Mouse (Mus musculus) MEL (cell line): ENCODE results near the gene Olfr1206. TPM values are rescaled to one million over a fixed set of nuclear protein-coding genes. Genes with fewer than 3 reads are reported as not detected.

Experiments
- polyA plus RNA-seq, 2 experiments: library from polyadenylated mRNA; stranded (reverse) in 1 of 2; unstranded in 1 of 2; fragments of >175 nt in 1 of 2; fragments of >200 nt in 1 of 2; gene quantifications; 2 replicates each; pipeline versions ENCODE4 v1.2.1 to v1.2.4; 2012; ENCODE audit warnings: low replicate concordance in 2 of 2, low read depth in 1 of 2; ENCODE audit not compliant: insufficient read length in 2 of 2, insufficient read depth in 1 of 2, missing spikeins in 1 of 2
- total RNA-seq: library from RNA; depleted of rRNA; stranded (reverse); fragments of 300-350 nt; gene quantifications from 2 replicates; pipeline ENCODE4 v1.2.3, GENCODE M21; 2012; rRNA removed

The Olfr1206 gene
- total and polyA plus RNA-seq, 3 experiments, result not detected

Other genes starting within 250 kb of the Olfr1206 start
- not detected in 2 replicates for gene Olfr1191-ps1, start 222.7 kb upstream of the Olfr1206 start, total RNA-seq
- not detected for gene Olfr1191-ps1, start 222.7 kb upstream of the Olfr1206 start, polyA plus RNA-seq
- not detected in 2 replicates for gene Olfr1192-ps1, start 214.7 kb upstream of the Olfr1206 start, total RNA-seq
- not detected for gene Olfr1192-ps1, start 214.7 kb upstream of the Olfr1206 start, polyA plus RNA-seq
- gene Olfr1193, start 187.6 kb upstream of the Olfr1206 start, total RNA-seq, result not detected in 2 replicates
- gene Olfr1193, start 187.6 kb upstream of the Olfr1206 start, polyA plus RNA-seq, result not detected
- not detected in 2 replicates for gene Olfr1195, start 174.0 kb upstream of the Olfr1206 start, total RNA-seq
- gene Olfr1195, start 174.0 kb upstream of the Olfr1206 start, polyA plus RNA-seq, result not detected
- gene Olfr1196, start 158.6 kb upstream of the Olfr1206 start, total RNA-seq, result not detected in 2 replicates
- gene Olfr1196, start 158.6 kb upstream of the Olfr1206 start, polyA plus RNA-seq, result not detected
- not detected in 2 replicates for gene Olfr1197, start 130.9 kb upstream of the Olfr1206 start, total RNA-seq
- not detected for gene Olfr1197, start 130.9 kb upstream of the Olfr1206 start, polyA plus RNA-seq
- gene Olfr1198, start 111.9 kb upstream of the Olfr1206 start, total RNA-seq, result not detected in 2 replicates
- not detected for gene Olfr1198, start 111.9 kb upstream of the Olfr1206 start, polyA plus RNA-seq
- gene Olfr1199, start 102.8 kb upstream of the Olfr1206 start, total RNA-seq, result not detected in 2 replicates
- not detected for gene Olfr1199, start 102.8 kb upstream of the Olfr1206 start, polyA plus RNA-seq
- not detected in 2 replicates for gene Olfr1200, start 92.7 kb upstream of the Olfr1206 start, total RNA-seq
- not detected for gene Olfr1200, start 92.7 kb upstream of the Olfr1206 start, polyA plus RNA-seq
- not detected in 2 replicates for gene Olfr1201, start 70.2 kb upstream of the Olfr1206 start, total RNA-seq
- gene Olfr1201, start 70.2 kb upstream of the Olfr1206 start, polyA plus RNA-seq, result not detected
- not detected in 2 replicates for gene Olfr1202, start 48.7 kb upstream of the Olfr1206 start, total RNA-seq
- not detected for gene Olfr1202, start 48.7 kb upstream of the Olfr1206 start, polyA plus RNA-seq
- gene Olfr1205, start 33.5 kb upstream of the Olfr1206 start, total RNA-seq, result not detected in 2 replicates
- gene Olfr1205, start 33.5 kb upstream of the Olfr1206 start, polyA plus RNA-seq, result not detected
- not detected in 2 replicates for gene Olfr1204, start 13.9 kb upstream of the Olfr1206 start, total RNA-seq
- gene Olfr1204, start 13.9 kb upstream of the Olfr1206 start, polyA plus RNA-seq, result not detected
- not detected in 2 replicates for gene Olfr1208, start 39.1 kb downstream of the Olfr1206 start, total RNA-seq
- gene Olfr1208, start 39.1 kb downstream of the Olfr1206 start, polyA plus RNA-seq, result not detected
- gene Olfr1209, start 51.9 kb downstream of the Olfr1206 start, total RNA-seq, result not detected in 2 replicates
- gene Olfr1209, start 51.9 kb downstream of the Olfr1206 start, polyA plus RNA-seq, result not detected
- gene Olfr1211, start 74.9 kb downstream of the Olfr1206 start, total RNA-seq, result not detected in 2 replicates
- not detected for gene Olfr1211, start 74.9 kb downstream of the Olfr1206 start, polyA plus RNA-seq
- not detected in 2 replicates for gene Olfr1212, start 90.7 kb downstream of the Olfr1206 start, total RNA-seq
- not detected for gene Olfr1212, start 90.7 kb downstream of the Olfr1206 start, polyA plus RNA-seq
- not detected in 2 replicates for gene Gm13762, start 117.0 kb downstream of the Olfr1206 start, total RNA-seq
- gene Gm13762, start 117.0 kb downstream of the Olfr1206 start, polyA plus RNA-seq, result not detected
- gene Olfr1214, start 129.4 kb downstream of the Olfr1206 start, total RNA-seq, result not detected in 2 replicates
- gene Olfr1214, start 129.4 kb downstream of the Olfr1206 start, polyA plus RNA-seq, result not detected
- not detected in 2 replicates for gene Olfr1215, start 143.7 kb downstream of the Olfr1206 start, total RNA-seq
- gene Olfr1215, start 143.7 kb downstream of the Olfr1206 start, polyA plus RNA-seq, result not detected
- not detected in 2 replicates for gene Olfr1216, start 155.1 kb downstream of the Olfr1206 start, total RNA-seq
- gene Olfr1216, start 155.1 kb downstream of the Olfr1206 start, polyA plus RNA-seq, result not detected
- gene Olfr1217, start 168.8 kb downstream of the Olfr1206 start, total RNA-seq, result not detected in 2 replicates
- under 1 TPM in 1 of 2 experiments, not detected in 1; 0.03 TPM for gene Olfr1217, start 168.8 kb downstream of the Olfr1206 start, polyA plus RNA-seq
- not detected in 2 replicates for gene Olfr1218, start 198.0 kb downstream of the Olfr1206 start, total RNA-seq
- gene Olfr1218, start 198.0 kb downstream of the Olfr1206 start, polyA plus RNA-seq, result not detected
- not detected in 2 replicates for gene Olfr1219, start 220.3 kb downstream of the Olfr1206 start, total RNA-seq
- gene Olfr1219, start 220.3 kb downstream of the Olfr1206 start, polyA plus RNA-seq, result not detected
- gene Olfr1220, start 243.6 kb downstream of the Olfr1206 start, total RNA-seq, result not detected in 2 replicates
- gene Olfr1220, start 243.6 kb downstream of the Olfr1206 start, polyA plus RNA-seq, result not detected